Mouse (Mus musculus) embryonic facial prominence, embryonic 14.5 days (tissue): Measurements from ENCODE around the gene Shpk. TPM values are rescaled to one million over a fixed set of nuclear protein-coding genes. Genes with fewer than 3 reads are reported as not detected.

Experiments
- ATAC-seq: fragments of 200-750 bp; cut with Nextera tagmentation; 2 replicates; pipeline ENCODE4 v1.8.0; 2017; ENCODE audit warnings: low read depth, moderate number of reproducible peaks, moderate TSS enrichment
- DNase-seq: peaks from one replicate; pipeline ENCODE4 v3.0.0-alpha.2; 2015; ENCODE audit warnings: low spot score
- H3K27ac ChIP-seq: fragments of 300-500 bp; sonication (generic); replicated peaks from 2 replicates; pipeline ENCODE4 v1.5.1; 2014; ENCODE audit warnings: low read depth, mild to moderate bottlenecking, low read length, moderate library complexity
- H3K27me3 ChIP-seq: fragments of 300-500 bp; sonication (generic); replicated peaks from 2 replicates; pipeline ENCODE4 v1.6.1; 2014; ENCODE audit warnings: low read length; ENCODE audit not compliant: control insufficient read depth, insufficient read depth
- H3K36me3 ChIP-seq: fragments of 300-500 bp; sonication (generic); 2 replicates; pipeline ENCODE4 v1.6.1; 2014; ENCODE audit warnings: low read length, mixed read lengths; ENCODE audit not compliant: control insufficient read depth, insufficient read depth
- H3K4me1 ChIP-seq: fragments of 300-500 bp; sonication (generic); 2 replicates; pipeline ENCODE4 v1.6.1; 2014; ENCODE audit warnings: antibody characterized with exemption, low read length; ENCODE audit not compliant: control insufficient read depth, insufficient read depth
- H3K4me2 ChIP-seq: fragments of 300-500 bp; sonication (generic); 2 replicates; pipeline ENCODE4 v1.6.1; 2014; ENCODE audit warnings: low read depth, mild to moderate bottlenecking, low read length, moderate library complexity, mixed read lengths
- H3K4me3 ChIP-seq: fragments of 300-500 bp; sonication (generic); 2 replicates; pipeline ENCODE4 v1.5.1; 2014; ENCODE audit warnings: low read depth, mild to moderate bottlenecking, low read length
- H3K9ac ChIP-seq: fragments of 300-500 bp; sonication (generic); 2 replicates; pipeline ENCODE4 v1.6.1; 2014; ENCODE audit warnings: low read depth, mild to moderate bottlenecking, low read length, moderate library complexity, mixed read lengths
- H3K9me3 ChIP-seq: fragments of 300-500 bp; sonication (generic); 2 replicates; pipeline ENCODE4 v1.6.1; 2016; ENCODE audit warnings: low read length; ENCODE audit not compliant: control insufficient read depth
- WGBS: fragments of 180-500 bp; shearing (Covaris S2); extraction: QIAGEN DNeasy Blood & Tissue Kit; methylation state at CpG from one replicate; pipeline ENCODE4 v1.1.7; 2014; 5-methylcytosine and 5-hydroxymethylcytosine counted together
- polyA plus RNA-seq: library from polyadenylated mRNA; unstranded; fragments of >200 nt; fragmentation: Nextera tagmentation; extraction: Ambion mirVana; gene quantifications from 2 replicates; pipeline ENCODE4 v1.2.1, GENCODE M21; 2014

The Shpk gene
- polyA plus RNA-seq: 1.6 and 2.8 TPM in 2 replicates

DNA sequence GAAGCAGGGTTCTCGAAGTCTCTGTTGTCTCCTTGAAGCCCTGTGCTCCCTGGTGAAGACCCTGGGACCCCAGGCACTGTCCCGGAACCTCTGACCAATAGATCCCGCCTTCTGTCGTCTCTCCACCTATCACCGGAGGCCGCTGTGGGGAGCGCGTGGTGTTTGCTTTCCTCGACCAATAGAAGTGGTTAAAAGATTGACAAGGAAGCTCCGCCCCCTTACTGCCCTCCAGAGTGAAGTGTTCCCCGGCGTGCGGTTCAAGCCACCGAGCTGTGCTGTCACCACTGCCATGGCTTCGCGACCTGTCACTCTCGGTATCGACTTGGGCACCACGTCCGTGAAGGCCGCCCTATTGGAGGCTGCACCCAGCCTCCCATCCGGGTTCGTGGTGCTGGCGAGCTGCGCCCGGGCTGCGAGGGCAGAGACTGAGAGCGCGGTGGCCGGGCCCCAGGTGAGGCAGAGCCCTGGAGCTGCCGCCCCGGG, at the start of gene Shpk:
Gene Shpk, plus strand, starts transcription at position 231 of the 483 bp plus-strand sequence.
- 0% methylated on average over 31 of the region's 32 CpGs for WGBS
- peak within 1 kb of the TSS; percentile 96 for H3K4me2 ChIP-seq

DNA sequence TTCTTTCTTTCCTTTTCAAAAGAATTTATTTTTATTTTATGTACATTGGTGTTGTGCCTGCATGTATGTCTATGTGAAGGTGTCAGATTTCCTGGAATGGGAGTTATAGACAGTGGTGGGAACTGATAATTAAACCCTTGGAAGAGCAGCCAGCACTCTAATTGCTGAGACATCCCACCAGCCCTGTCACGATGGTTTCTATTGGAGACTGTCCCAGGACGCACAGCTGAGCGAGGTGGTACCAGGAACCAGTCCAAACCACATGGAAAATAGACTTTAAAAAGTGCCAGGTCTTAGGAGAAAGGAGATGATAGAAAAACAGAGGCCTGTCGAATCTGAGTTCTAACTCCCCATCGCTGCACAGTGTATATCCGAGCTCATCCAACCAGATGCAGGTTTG, 44.2 kb upstream of the Shpk start:
- DNase-seq (peak; percentile 27), ATAC-seq (no peak)
- H3K36me3 ChIP-seq: no peaks in the 10 kb centered on the region
- H3K9me3 ChIP-seq: no peaks in the 10 kb centered on the region
- peaks cover 14% of the 10 kb centered on the region; the same call in 1 of the 2 replicates for H3K27me3 ChIP-seq
- H3K9ac ChIP-seq: no peak overlapping the region
- no peak overlapping the region for H3K27ac ChIP-seq
- H3K4me2 ChIP-seq: no peak overlapping the region
- 59% methylated on average over 6 of the region's 6 CpGs for WGBS
- no peaks in the 10 kb centered on the region for H3K4me1 ChIP-seq
- no peak overlapping the region for H3K4me3 ChIP-seq

More for the DNA sequence above, at the start of gene Shpk:
- Histone ChIP-seq H3K27me3 (no peaks in the 10 kb centered on the region), H3K9ac (peak within 1 kb of the TSS; percentile 83), H3K4me3 (peak within 1 kb of the TSS; percentile 73), H3K4me1 (0 out of 2 replicates have a peak, but pooled peaks cover 3% of the 10 kb centered on the region), H3K9me3 (no peaks in the 10 kb centered on the region), H3K36me3 (0 out of 2 replicates have a peak, but pooled peaks cover 3% of the 10 kb centered on the region), H3K27ac (no peak within 1 kb of the TSS)
- DNase-seq (peak; percentile 96), ATAC-seq (peak; percentile 98)

DNA sequence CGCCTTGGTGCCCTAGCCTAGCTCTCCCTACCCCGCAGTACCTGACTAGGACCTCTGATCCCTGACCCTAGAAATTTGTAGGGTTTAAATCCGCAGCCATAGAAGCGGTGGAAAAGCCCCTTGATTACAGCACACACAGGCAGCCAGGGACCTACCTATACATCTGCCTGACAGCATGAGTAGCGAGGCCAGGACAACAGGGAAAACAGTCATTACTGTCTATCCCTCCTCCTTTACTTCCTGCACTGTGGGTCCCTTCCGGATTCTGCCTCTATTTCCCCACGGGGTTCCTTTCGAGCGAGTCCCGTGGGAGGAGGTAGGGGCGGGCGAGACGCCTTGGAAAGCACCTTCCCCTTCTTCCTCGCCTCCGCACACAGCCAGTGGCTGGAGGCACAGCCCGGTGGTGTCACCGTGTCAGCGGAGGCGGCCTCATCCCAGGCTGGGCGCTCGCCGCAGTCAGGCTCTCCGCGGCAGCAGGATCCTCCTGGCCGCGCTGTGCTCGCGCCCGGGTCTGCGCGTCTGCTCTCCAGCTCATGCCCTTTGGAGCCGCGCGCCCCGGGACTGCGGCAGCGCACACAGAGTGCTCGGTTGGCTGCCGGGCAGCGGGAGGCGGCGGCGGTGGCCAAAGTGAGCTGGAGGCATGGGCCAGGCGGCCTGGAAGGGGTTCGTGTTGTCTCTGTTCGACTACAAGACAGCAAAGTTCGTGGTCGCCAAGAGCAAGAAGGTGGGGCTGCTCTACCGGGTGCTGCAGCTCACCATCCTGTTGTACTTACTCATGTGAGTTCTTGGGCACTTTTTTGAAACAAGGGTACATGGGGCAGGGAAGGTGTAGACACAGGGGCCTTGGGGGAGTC, 39.1 kb upstream of the Shpk start, which contains the start of gene P2rx5:
Gene P2rx5, plus strand, starts transcription at position 465 of the 854 bp plus-strand sequence.
- H3K9me3 ChIP-seq: no peaks in the 10 kb centered on the region
- no peak within 1 kb of the TSS for H3K27ac ChIP-seq
- ATAC-seq: peak; percentile 77; the same call in 1 of the 2 replicates
- H3K4me2 ChIP-seq: peak within 1 kb of the TSS; percentile 84
- 4% methylated on average over 30 of the region's 49 CpGs for WGBS
- 0 out of 2 replicates have a peak, but pooled peaks cover 5% of the 10 kb centered on the region for H3K4me1 ChIP-seq
- DNase-seq: peak; percentile 55
- peaks cover 30% of the 10 kb centered on the region for H3K27me3 ChIP-seq
- H3K36me3 ChIP-seq: no peaks in the 10 kb centered on the region
- peak within 1 kb of the TSS; percentile 61 for H3K9ac ChIP-seq
- H3K4me3 ChIP-seq: peak within 1 kb of the TSS; percentile 48

DNA sequence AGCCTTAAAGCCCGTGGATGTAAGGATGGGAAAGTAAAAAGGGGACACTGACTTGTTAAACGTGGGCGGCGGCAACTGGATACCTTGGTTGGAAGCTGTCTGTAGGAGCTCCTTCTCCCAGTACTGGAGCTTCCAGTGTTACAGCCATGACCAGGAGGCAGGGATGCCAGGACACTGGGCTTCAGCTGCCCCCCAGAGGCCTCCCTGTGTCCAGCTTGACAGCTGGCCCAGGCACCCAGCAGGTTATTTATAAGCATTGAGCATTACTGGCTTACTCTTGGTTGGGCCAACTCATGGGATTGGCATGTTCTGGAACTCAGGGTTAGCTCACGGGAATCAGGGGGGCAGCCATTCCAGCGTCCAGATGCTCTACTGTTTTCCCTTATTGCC, 38.5 kb upstream of the Shpk start:
- Histone ChIP-seq H3K9me3 (no peaks in the 10 kb centered on the region), H3K27ac (no peak overlapping the region), H3K36me3 (no peaks in the 10 kb centered on the region), H3K4me2 (peak overlapping the region; percentile 84), H3K4me3 (peak overlapping the region; percentile 48), H3K4me1 (0 out of 2 replicates have a peak, but pooled peaks cover 5% of the 10 kb centered on the region), H3K9ac (peak overlapping the region; percentile 61; the same call in 1 of the 2 replicates), H3K27me3 (peaks cover 30% of the 10 kb centered on the region)
- WGBS: 23% methylated on average over 6 of the region's 6 CpGs
- DNase-seq: peak; percentile 47
- ATAC-seq: no peak

DNA sequence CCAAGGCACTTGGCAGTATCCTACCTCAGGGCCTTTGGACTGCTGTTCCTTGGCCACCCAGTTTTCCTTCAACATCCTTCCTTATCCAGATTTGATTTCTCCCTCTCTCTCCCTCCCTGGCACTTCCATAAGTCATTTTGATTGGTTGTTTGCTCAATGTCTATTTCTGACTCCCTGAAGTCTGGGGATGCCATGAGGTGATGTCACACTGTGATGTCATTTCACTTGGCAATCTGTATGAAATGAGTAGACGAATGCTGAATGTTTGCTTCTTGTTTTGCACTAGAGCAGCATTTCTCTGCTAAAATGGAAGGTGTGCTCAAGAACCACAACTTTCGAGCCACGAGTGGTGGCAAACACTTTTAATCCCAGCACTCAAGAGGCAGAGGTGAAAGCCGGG, 37.6 kb upstream of the Shpk start:
- no peaks in the 10 kb centered on the region for H3K36me3 ChIP-seq
- DNase-seq (no peak), ATAC-seq (no peak)
- peaks cover 30% of the 10 kb centered on the region for H3K27me3 ChIP-seq
- no peak overlapping the region for H3K9ac ChIP-seq
- 83% methylated on average over 4 of the region's 4 CpGs for WGBS
- H3K4me1 ChIP-seq: 0 out of 2 replicates have a peak, but pooled peaks cover 5% of the 10 kb centered on the region
- no peak overlapping the region for H3K4me3 ChIP-seq
- no peak overlapping the region for H3K27ac ChIP-seq
- H3K9me3 ChIP-seq: no peaks in the 10 kb centered on the region
- H3K4me2 ChIP-seq: no peak overlapping the region

DNA sequence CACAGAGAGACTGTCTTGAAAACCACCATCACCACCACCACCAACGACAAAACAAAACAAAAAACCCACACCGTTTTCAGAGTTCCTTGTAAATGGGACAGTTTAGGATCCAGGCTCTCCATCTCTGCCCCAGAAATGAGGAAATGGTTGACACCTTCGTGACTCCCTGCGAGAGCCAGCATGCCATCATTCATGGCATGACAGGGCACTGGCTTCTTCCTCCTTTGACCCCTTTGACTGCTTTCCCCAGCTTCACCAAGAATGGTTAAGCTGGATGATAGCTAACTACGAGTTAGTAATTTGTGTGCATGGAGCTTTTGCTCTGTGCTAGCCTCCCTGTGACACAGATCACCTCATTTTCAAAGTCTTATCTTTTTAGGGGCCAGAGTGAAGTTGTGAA, 37.0 kb upstream of the Shpk start:
- Histone ChIP-seq H3K4me2 (no peak overlapping the region), H3K27me3 (peaks cover 30% of the 10 kb centered on the region), H3K4me1 (0 out of 2 replicates have a peak, but pooled peaks cover 5% of the 10 kb centered on the region), H3K36me3 (no peaks in the 10 kb centered on the region), H3K4me3 (no peak overlapping the region), H3K9ac (no peak overlapping the region), H3K27ac (no peak overlapping the region), H3K9me3 (no peaks in the 10 kb centered on the region)
- WGBS: 76% methylated on average over 5 of the region's 5 CpGs
- ATAC-seq (no peak), DNase-seq (no peak)

DNA sequence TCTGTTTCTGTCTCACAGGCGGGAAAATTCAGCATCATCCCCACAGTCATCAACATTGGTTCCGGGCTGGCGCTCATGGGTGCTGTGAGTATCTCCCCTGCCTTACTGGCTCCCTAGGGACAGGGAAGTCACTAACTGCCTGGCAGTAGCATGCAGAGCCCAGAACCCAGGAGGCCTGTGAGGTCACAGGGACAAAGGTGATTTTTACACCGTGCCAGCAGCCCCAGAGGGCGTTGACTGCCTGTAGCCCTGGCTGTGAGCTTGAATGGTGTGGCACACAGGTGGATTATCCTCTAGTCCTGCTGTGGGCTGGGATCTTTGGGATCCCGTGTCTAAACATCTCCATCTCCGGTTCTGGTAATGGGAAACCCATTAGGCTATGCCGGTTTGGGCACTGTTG, 31.2 kb upstream of the Shpk start:
- WGBS: 81% methylated on average over 8 of the region's 8 CpGs
- DNase-seq: no peak
- Histone ChIP-seq H3K36me3 (peaks cover 8% of the 10 kb centered on the region), H3K4me1 (no peaks in the 10 kb centered on the region), H3K9ac (no peak overlapping the region), H3K27me3 (no peaks in the 10 kb centered on the region), H3K4me3 (no peak overlapping the region), H3K9me3 (no peaks in the 10 kb centered on the region), H3K4me2 (no peak overlapping the region), H3K27ac (no peak overlapping the region)
- no peak for ATAC-seq

DNA sequence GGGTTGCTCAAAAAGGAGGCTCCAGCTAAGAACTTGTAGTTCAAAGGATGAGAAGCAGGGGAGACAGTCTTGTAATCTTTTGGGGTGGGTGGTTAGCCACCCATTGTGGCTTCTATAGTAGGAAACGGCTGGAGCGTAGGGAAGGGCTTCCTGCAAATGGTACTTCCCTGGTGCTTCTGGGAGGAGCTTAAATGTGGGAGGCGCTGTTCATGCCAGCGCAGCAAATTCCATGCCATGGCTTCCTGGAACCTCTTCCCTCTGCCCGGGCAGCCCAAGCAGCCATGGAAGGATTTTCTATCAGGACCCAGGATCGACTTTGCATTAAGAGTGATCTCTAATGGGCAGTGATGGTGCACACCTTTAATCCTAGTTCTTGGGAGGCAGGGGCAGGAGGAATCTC, 30.7 kb upstream of the Shpk start:
- Histone ChIP-seq H3K4me3 (no peak overlapping the region), H3K4me1 (no peaks in the 10 kb centered on the region), H3K9ac (no peak overlapping the region), H3K36me3 (peaks cover 13% of the 10 kb centered on the region), H3K27me3 (no peaks in the 10 kb centered on the region), H3K27ac (no peak overlapping the region), H3K4me2 (no peak overlapping the region), H3K9me3 (no peaks in the 10 kb centered on the region)
- WGBS: 77% methylated on average over 6 of the region's 6 CpGs
- DNase-seq (no peak), ATAC-seq (no peak)
